Mouse (Mus musculus) heart, embryonic 11.5 days (tissue): ENCODE data around the gene Mthfd1l. TPM values are rescaled to one million over a fixed set of nuclear protein-coding genes. Genes with fewer than 3 reads are reported as not detected.

Experiments
- ATAC-seq: fragments of 200-750 bp; cut with Nextera tagmentation; replicated peaks from 2 replicates; pipeline ENCODE4 v1.8.0; 2017; ENCODE audit warnings: moderate library complexity; ENCODE audit not compliant: insufficient number of reproducible peaks, low FRiP score, low TSS enrichment
- H3K27ac ChIP-seq: fragments of 300-500 bp; sonication (generic); 2 replicates; pipeline ENCODE4 v1.5.1; 2014; ENCODE audit warnings: mild to moderate bottlenecking, low read depth, low read length
- H3K27me3 ChIP-seq: fragments of 300-500 bp; sonication (generic); 2 replicates; pipeline ENCODE4 v1.6.1; 2014; ENCODE audit warnings: mild to moderate bottlenecking, low read length, mixed read lengths; ENCODE audit not compliant: control insufficient read depth, insufficient read depth
- H3K36me3 ChIP-seq: fragments of 300-500 bp; sonication (generic); 2 replicates; pipeline ENCODE4 v1.6.1; 2014; ENCODE audit warnings: mild to moderate bottlenecking, low read length, moderate library complexity, mixed read lengths; ENCODE audit not compliant: control insufficient read depth, insufficient read depth
- H3K4me1 ChIP-seq: fragments of 300-500 bp; sonication (generic); 2 replicates; pipeline ENCODE4 v1.6.1; 2014; ENCODE audit warnings: low read length; ENCODE audit not compliant: control insufficient read depth, insufficient read depth
- H3K4me2 ChIP-seq: fragments of 300-500 bp; sonication (generic); 2 replicates; pipeline ENCODE4 v1.6.1; 2014; ENCODE audit warnings: mild to moderate bottlenecking, moderate library complexity
- H3K4me3 ChIP-seq: fragments of 300-500 bp; sonication (generic); 2 replicates; pipeline ENCODE4 v1.5.1; 2014; ENCODE audit warnings: low read depth, low read length
- H3K9ac ChIP-seq: fragments of 300-500 bp; sonication (generic); 2 replicates; pipeline ENCODE4 v1.6.1; 2014; ENCODE audit warnings: mild to moderate bottlenecking, low read depth, low read length, moderate library complexity
- H3K9me3 ChIP-seq: fragments of 300-500 bp; sonication (generic); replicated peaks from 2 replicates; pipeline ENCODE4 v1.6.1; 2016; ENCODE audit warnings: low read length; ENCODE audit not compliant: control insufficient read depth
- WGBS: fragments of 180-500 bp; shearing (Covaris S2); extraction: QIAGEN DNeasy Blood & Tissue Kit; methylation state at CpG from one replicate; pipeline ENCODE4 v1.1.7; 2014; ENCODE audit not compliant: insufficient replicate concordance; 5-methylcytosine and 5-hydroxymethylcytosine counted together
- polyA plus RNA-seq: library from polyadenylated mRNA; unstranded; fragments of >200 nt; fragmentation: Nextera tagmentation; extraction: Ambion mirVana; gene quantifications from 2 replicates; pipeline ENCODE4 v1.2.1, GENCODE M21; 2014

Gene Mthfd1l
- polyA plus RNA-seq, 1 experiment from 2014 or later, result 18.0 TPM

DNA sequence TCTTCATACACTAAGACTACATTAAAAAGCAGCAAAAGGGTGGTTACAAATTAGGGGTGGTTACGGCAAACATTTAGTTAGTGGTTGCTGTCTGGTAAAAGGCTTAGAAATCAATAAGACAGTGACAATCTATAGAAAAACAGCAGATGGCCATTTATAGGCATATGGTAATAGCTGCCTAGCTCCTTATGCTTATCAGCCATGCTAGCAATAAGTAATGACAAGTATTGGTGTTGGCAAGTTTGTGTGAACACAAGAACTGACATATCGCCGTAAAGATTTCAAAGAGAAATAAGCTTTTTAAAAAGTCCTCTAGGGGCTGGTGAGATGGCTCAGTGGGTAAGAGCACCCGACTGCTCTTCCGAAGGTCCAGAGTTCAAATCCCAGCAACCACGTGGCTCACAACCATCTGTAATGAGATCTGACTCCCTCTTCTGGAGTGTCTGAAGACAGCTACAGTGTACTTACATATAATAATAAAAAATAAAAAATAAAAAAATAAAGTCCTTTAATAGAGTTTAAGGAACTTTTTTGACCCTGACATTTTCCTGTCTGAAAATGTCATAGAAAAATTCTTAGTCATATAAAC lies 17.5 kb downstream of the Mthfd1l start:
- Histone ChIP-seq H3K4me1 (no peaks in the 10 kb centered on the region), H3K27me3 (no peaks in the 10 kb centered on the region), H3K9me3 (no peaks in the 10 kb centered on the region), H3K36me3 (peaks cover 15% of the 10 kb centered on the region), H3K4me3 (no peak overlapping the region), H3K4me2 (no peak overlapping the region), H3K27ac (no peak overlapping the region), H3K9ac (no peak overlapping the region)
- ATAC-seq, result no peak
- WGBS, result 89% methylated on average over 6 of the region's 6 CpGs

GRCm38 (mm10) chr10:3993365-3994102 lies 20.6 kb downstream of the Mthfd1l start:
- peaks cover 12% of the 10 kb centered on the region for H3K36me3 ChIP-seq
- no peaks in the 10 kb centered on the region for H3K4me1 ChIP-seq
- no peak overlapping the region for H3K9ac ChIP-seq
- no peaks in the 10 kb centered on the region for H3K27me3 ChIP-seq
- ATAC-seq, result no peak
- no peak overlapping the region for H3K27ac ChIP-seq
- H3K4me3 ChIP-seq, result no peak overlapping the region
- H3K4me2 ChIP-seq, result no peak overlapping the region
- H3K9me3 ChIP-seq, result no peaks in the 10 kb centered on the region
- 82% methylated on average over 8 of the region's 8 CpGs for WGBS

GRCm38 (mm10) chr10:3995277-3995676 lies 22.4 kb downstream of the Mthfd1l start:
- Histone ChIP-seq H3K9me3 (no peaks in the 10 kb centered on the region), H3K9ac (no peak overlapping the region), H3K4me2 (no peak overlapping the region), H3K36me3 (no peaks in the 10 kb centered on the region; the same call in 1 of the 2 replicates), H3K27ac (no peak overlapping the region), H3K27me3 (no peaks in the 10 kb centered on the region), H3K4me3 (no peak overlapping the region), H3K4me1 (no peaks in the 10 kb centered on the region)
- 78% methylated on average over 4 of the region's 4 CpGs for WGBS
- no peak for ATAC-seq

DNA sequence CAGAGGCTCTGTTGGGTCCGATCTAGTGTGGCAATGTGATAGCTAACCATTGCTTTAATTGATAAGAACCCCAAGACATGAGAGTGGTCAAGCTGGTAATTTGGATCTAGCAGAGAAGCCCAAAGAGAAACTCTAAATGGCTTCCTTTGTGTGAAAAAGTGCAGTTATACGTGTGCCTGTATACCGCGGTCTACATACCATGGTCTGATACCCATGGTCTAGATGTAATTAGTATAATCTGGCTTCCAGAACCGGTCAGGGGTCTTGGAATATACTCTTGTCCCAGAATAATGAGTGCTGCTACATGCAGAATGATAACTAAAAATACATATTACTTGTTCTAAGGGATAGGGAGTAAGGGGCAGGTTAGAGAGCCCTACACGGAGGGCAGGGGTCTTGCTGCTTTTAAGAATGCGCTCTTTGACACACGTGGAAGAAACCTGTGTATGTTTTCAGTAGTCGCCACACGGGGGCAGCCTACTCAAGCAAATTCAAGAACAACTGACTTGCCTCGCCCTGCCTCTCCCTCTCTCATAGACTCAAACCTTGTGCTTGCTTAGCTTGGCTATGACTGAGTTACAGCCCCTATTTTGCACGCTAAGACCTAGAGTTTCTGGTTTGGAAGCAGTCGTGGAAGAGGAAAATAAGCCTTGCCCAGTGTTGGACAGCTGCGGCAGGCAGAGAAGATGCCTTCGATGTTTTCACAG lies 23.4 kb downstream of the Mthfd1l start:
- Histone ChIP-seq H3K27ac (no peak overlapping the region), H3K9me3 (no peaks in the 10 kb centered on the region), H3K9ac (no peak overlapping the region), H3K27me3 (no peaks in the 10 kb centered on the region), H3K4me2 (no peak overlapping the region), H3K4me1 (no peaks in the 10 kb centered on the region), H3K4me3 (no peak overlapping the region), H3K36me3 (no peaks in the 10 kb centered on the region; the same call in 1 of the 2 replicates)
- 58% methylated on average over 15 of the region's 15 CpGs for WGBS
- ATAC-seq, result no peak

DNA sequence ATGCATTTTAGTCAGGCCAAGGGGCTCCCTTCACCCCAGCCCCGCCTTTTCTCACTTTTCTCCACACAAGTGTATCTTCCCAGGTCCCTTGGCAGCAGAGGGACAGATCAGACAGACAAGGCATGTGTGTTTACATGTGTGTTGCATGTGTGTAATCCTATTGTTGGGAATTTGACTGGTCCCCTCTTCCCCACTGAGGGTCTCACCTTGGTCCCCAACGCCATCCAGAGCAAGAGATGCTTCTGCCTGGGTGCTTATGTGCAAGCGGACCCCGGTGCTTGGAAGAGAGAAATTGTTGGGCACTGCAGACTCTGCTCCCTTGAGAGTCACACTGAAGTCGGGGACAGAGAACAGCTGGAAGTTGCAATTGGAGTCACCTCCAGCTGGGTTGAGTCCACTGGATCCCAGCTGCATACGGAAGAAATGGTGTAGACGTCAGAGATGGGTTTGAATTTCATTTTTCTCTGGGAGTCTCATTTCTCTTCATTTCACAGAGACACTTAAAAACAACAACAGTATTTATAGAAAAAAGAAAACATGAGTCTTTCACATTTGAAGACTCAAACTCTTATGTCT lies 25.0 kb downstream of the Mthfd1l start:
- Histone ChIP-seq H3K4me1 (no peaks in the 10 kb centered on the region), H3K9me3 (no peaks in the 10 kb centered on the region), H3K9ac (no peak overlapping the region), H3K36me3 (no peaks in the 10 kb centered on the region; the same call in 1 of the 2 replicates), H3K4me2 (no peak overlapping the region), H3K27ac (no peak overlapping the region), H3K27me3 (no peaks in the 10 kb centered on the region), H3K4me3 (no peak overlapping the region)
- 89% methylated on average over 7 of the region's 7 CpGs for WGBS
- no peak for ATAC-seq

DNA sequence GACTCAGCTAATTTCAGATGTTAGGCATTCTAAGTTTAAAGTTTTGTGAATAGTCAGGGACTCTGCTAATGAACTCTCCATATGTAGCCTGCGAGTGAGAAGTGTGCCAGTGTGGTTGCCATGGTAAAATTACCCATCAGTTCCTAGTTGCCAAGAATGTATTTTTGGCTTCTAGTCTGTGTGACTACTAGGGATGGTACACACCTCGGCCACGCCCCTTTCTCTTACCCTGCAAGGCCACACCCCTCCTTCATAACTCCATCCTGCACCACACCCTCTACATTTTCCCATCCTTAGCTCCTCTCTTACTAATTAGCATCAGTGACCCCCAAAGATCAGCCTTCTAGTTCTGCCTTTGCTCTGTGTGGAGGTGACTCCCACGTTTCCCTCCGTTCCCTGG lies 29.8 kb downstream of the Mthfd1l start:
- no peak for ATAC-seq
- WGBS, result 90% methylated on average over 5 of the region's 5 CpGs
- H3K9me3 ChIP-seq, result no peaks in the 10 kb centered on the region

DNA sequence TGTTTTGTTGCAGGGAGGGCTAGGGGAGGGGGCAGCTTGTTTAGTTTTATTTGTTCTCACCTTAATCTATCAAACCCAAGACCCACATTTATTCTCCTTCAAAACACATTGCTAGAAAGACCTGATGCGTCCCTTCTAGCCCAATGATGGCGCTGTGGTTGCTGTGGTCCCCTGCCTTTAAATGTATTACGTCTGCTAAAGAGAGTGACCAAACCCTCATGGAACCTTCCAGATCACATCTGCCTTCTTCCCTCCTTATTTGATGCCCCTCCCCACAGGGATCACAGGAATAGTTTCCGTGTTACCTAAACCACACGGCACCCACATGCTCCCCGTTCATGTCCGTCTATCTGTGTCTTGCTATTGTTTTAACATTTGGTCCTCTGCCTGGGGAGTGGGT lies 32.3 kb downstream of the Mthfd1l start:
- H3K4me3 ChIP-seq, result no peak overlapping the region
- 81% methylated on average over 7 of the region's 7 CpGs for WGBS
- no peak overlapping the region for H3K9ac ChIP-seq
- no peaks in the 10 kb centered on the region for H3K27me3 ChIP-seq
- no peaks in the 10 kb centered on the region for H3K4me1 ChIP-seq
- no peak overlapping the region for H3K4me2 ChIP-seq
- H3K9me3 ChIP-seq, result no peaks in the 10 kb centered on the region
- peaks cover 3% of the 10 kb centered on the region for H3K36me3 ChIP-seq
- no peak for ATAC-seq
- no peak overlapping the region for H3K27ac ChIP-seq

More for the DNA sequence above, 29.8 kb downstream of the Mthfd1l start:
- no peak overlapping the region for H3K9ac ChIP-seq
- H3K4me1 ChIP-seq, result no peaks in the 10 kb centered on the region
- no peaks in the 10 kb centered on the region for H3K27me3 ChIP-seq
- H3K36me3 ChIP-seq, result no peaks in the 10 kb centered on the region; the same call in 1 of the 2 replicates
- no peak overlapping the region for H3K4me2 ChIP-seq
- no peak overlapping the region for H3K4me3 ChIP-seq
- no peak overlapping the region for H3K27ac ChIP-seq

- H3K27me3 ChIP-seq, result no peaks in the 10 kb centered on the region
- no peaks in the 10 kb centered on the region for H3K9me3 ChIP-seq
- H3K4me1 ChIP-seq, result no peaks in the 10 kb centered on the region
- H3K9ac ChIP-seq, result no peak overlapping the region
- peaks cover 3% of the 10 kb centered on the region; the same call in 1 of the 2 replicates for H3K36me3 ChIP-seq
- ATAC-seq, result no peak
- H3K4me3 ChIP-seq, result no peak overlapping the region
- 59% methylated on average over 7 of the region's 7 CpGs for WGBS
- no peak overlapping the region for H3K27ac ChIP-seq
- H3K4me2 ChIP-seq, result no peak overlapping the region
Measured at GRCm38 (mm10) chr10:4006296-4007015, 33.5 kb downstream of the Mthfd1l start.
